8 mouse cellular contexts compared by ENCODE assay signal in genomic region chr13:64312024-64312915, GRCm38 (mm10). TPM values are rescaled to one million over a fixed set of nuclear protein-coding genes. Genes with fewer than 3 reads are reported as not detected.
DNase-seq lines count a peak whose midpoint lies in the region; ATAC-seq and TF ChIP-seq lines count a peak whose summit lies in the region.

Gene Aaed1 (minus strand): TSS chr13:64312710.

- TF ChIP-seq POLR2A in olfactory bulb, adult 2 months (IDR thresholded peaks at IDR 0.05; ENCODE audit: insufficient read depth, low read depth, low read length), result peak; percentile 63; the same call in 1 of the 2 replicates

- no peaks in the 10 kb centered on the region for H3K27me3 ChIP-seq in lung, embryonic 15.5 days

- peak; percentile 79 for ATAC-seq in frontal cortex, adult (ENCODE audit: low TSS enrichment)
- peak; percentile 60 to 64 for ATAC-seq in hematopoietic stem cell, adult 5-6 weeks (replicated peaks in 1 of 2; ENCODE audit: insufficient read depth in 1 of 2, low FRiP score in 2 of 2, low TSS enrichment in 1 of 2, low read depth in 1 of 2, poor library complexity in 2 of 2, severe bottlenecking in 2 of 2)
- peak; percentile 89 for ATAC-seq in lung, embryonic 15.5 days (ENCODE audit: borderline replicate concordance, extremely low read depth, low FRiP score, low TSS enrichment)

- under 1% methylated on average over 74 of the region's 74 CpGs for WGBS in lung, embryonic 15.5 days
- WGBS in olfactory bulb, adult 2 months, result under 1% methylated on average over 72 of the region's 74 CpGs

- peak; percentile 96 for DNase-seq in Muller cell, postnatal 12 days (ENCODE audit: inconsistent ontology term)
- peak; percentile 92 for DNase-seq in cerebellum, adult 9-10 months
- peak; percentile 73 for DNase-seq in layer of hippocampus, adult 9-10 months (ENCODE audit: low spot score)
- peak; percentile 72 to 77 for DNase-seq in thymus, adult 18-20 months

- peak within 1 kb of the TSS; percentile 61 for H3K9ac ChIP-seq in lung, embryonic 15.5 days

- no peak for TF ChIP-seq CTCF in olfactory bulb, adult 2 months (IDR thresholded peaks at IDR 0.05; ENCODE audit: insufficient read depth, low read depth, low read length)

- H3K4me3 ChIP-seq in lung, embryonic 15.5 days, result peak within 1 kb of the TSS; percentile 74
- H3K4me3 ChIP-seq in olfactory bulb, adult 2 months (ENCODE audit: insufficient read depth, low read depth, low read length), result peak within 1 kb of the TSS; percentile 70

- H3K27ac ChIP-seq in lung, embryonic 15.5 days, result peak within 1 kb of the TSS; percentile 94
- peak within 1 kb of the TSS; percentile 34 for H3K27ac ChIP-seq in olfactory bulb, adult 2 months (ENCODE audit: insufficient read depth, low read depth, low read length)

- peaks cover 11% of the 10 kb centered on the region for H3K36me3 ChIP-seq in lung, embryonic 15.5 days

- H3K4me1 ChIP-seq in lung, embryonic 15.5 days, result peaks cover 25% of the 10 kb centered on the region
- peaks cover 10% of the 10 kb centered on the region; the same call in 1 of the 2 replicates for H3K4me1 ChIP-seq in olfactory bulb, adult 2 months (ENCODE audit: control insufficient read depth, insufficient read depth, low read length)

- H3K4me2 ChIP-seq in lung, embryonic 15.5 days, result peak within 1 kb of the TSS; percentile 69

- H3K9me3 ChIP-seq in lung, embryonic 15.5 days, result no peaks in the 10 kb centered on the region

RNA-seq across cellular contexts. Expression of gene Aaed1, which starts in this region (rescaled TPM):
- total RNA-seq in hematopoietic stem cell, adult 5-6 weeks (2017), result 84.9 and 103 TPM in 2 replicates
- 56.5 and 60.2 TPM in 2 replicates for polyA plus RNA-seq in lung, embryonic 15.5 days (2015; fragmentation: Nextera tagmentation; extraction: Ambion mirVana)
- polyA plus RNA-seq in olfactory bulb, adult 2 months (2012; ENCODE audit: insufficient read depth, insufficient read length, low replicate concordance, missing spikeins), result not detected in 2 replicates

Comparison
In these comparisons a context has a peak if more than half of its experiments do, and no peak if none do; other contexts are left out.
1. Peak in every context shown above with its lines: DNase-seq, ATAC-seq, H3K4me3 ChIP-seq and H3K27ac ChIP-seq.
2. RNA of gene Aaed1 (polyA plus RNA-seq): 56.5 to 60.2 TPM in lung, embryonic 15.5 days; not detected in olfactory bulb, adult 2 months; every median in the first group is over 10 times any median in the second.